Mouse (Mus musculus) heart, adult 2 months (tissue): ENCODE measurements around the gene Lrrfip1. TPM values are rescaled to one million over a fixed set of nuclear protein-coding genes. Genes with fewer than 3 reads are reported as not detected.
A peak's percentile ranks its signal among the peaks of the same experiment; 100 is the strongest.

Source experiments
- DNase-seq, 2 experiments: peaks; one replicate each; pipeline ENCODE4 v3.0.0; 2021
- H3K27ac ChIP-seq: fragments of 200-600 bp; 2 replicates; pipeline ENCODE4 v1.8.1; 2022
- H3K27me3 ChIP-seq: fragments of 200-500 bp; 2 replicates; pipeline ENCODE4 v1.6.1; 2012; ENCODE audit warnings: mild to moderate bottlenecking, low read length, inconsistent platforms, mixed read lengths; ENCODE audit not compliant: control insufficient read depth, insufficient read depth
- H3K36me3 ChIP-seq: fragments of 200-500 bp; 2 replicates; pipeline ENCODE4 v1.6.1; 2012; ENCODE audit warnings: low read length, inconsistent platforms; ENCODE audit not compliant: control insufficient read depth, insufficient read depth
- H3K4me1 ChIP-seq: fragments of 200-500 bp; 2 replicates; pipeline ENCODE4 v1.6.1; 2011; ENCODE audit warnings: low read length; ENCODE audit not compliant: control insufficient read depth, insufficient read depth
- H3K4me3 ChIP-seq: fragments of 200-600 bp; 2 replicates; pipeline ENCODE4 v1.8.1; 2022
- H3K79me2 ChIP-seq: fragments of 200-500 bp; replicated peaks from 2 replicates; pipeline ENCODE4 v1.6.1; 2012; ENCODE audit warnings: mild to moderate bottlenecking, inconsistent platforms, low read length, moderate library complexity, mixed read lengths; ENCODE audit not compliant: control insufficient read depth, insufficient read depth
- H3K9ac ChIP-seq: fragments of 200-500 bp; 2 replicates; pipeline ENCODE4 v1.6.1; 2012; ENCODE audit warnings: low read depth, mild to moderate bottlenecking, control low read depth, inconsistent platforms, low read length, mixed read lengths
- CTCF ChIP-seq: fragments of 200-600 bp; IDR thresholded peaks from 2 replicates; pipeline ENCODE4 v1.8.1; 2022; ENCODE audit warnings: antibody characterized with exemption, mild to moderate bottlenecking, moderate library complexity
- EP300 ChIP-seq: fragments of 200-500 bp; IDR thresholded peaks from 2 replicates; pipeline ENCODE4 v1.6.1; 2011; ENCODE audit warnings: low read depth, low read length, control low read depth; ENCODE audit not compliant: insufficient read depth
- POLR2A ChIP-seq: fragments of 200-500 bp; IDR thresholded peaks from 2 replicates; pipeline ENCODE4 v1.6.1; 2011; ENCODE audit warnings: mild to moderate bottlenecking, low read depth, low read length, control low read depth; ENCODE audit not compliant: insufficient read depth
- WGBS: fragments of 180-500 bp; shearing (Covaris S2); methylation state at CpG from one replicate; pipeline ENCODE4 v1.1.7; 2018; 5-methylcytosine and 5-hydroxymethylcytosine counted together
- intact Hi-C: fragments of 180-260 bp; cut with DNase I; formaldehyde crosslinking; loops from one replicate; pipeline ENCODE4 v1.15.1; 2025
- polyA plus RNA-seq: library from polyadenylated mRNA; depleted of rRNA; stranded (reverse); fragments of >200 nt; gene quantifications from 2 replicates; pipeline ENCODE4 v1.2.3, GENCODE M21; 2012
- total RNA-seq, 2 experiments: library from RNA; stranded (reverse); gene quantifications; 2 replicates each; pipeline ENCODE4 v1.2.3; 2021

Gene Lrrfip1
- total and polyA plus RNA-seq, 3 experiments = 32.9 to 75.5 (median 63.5) TPM

DNA sequence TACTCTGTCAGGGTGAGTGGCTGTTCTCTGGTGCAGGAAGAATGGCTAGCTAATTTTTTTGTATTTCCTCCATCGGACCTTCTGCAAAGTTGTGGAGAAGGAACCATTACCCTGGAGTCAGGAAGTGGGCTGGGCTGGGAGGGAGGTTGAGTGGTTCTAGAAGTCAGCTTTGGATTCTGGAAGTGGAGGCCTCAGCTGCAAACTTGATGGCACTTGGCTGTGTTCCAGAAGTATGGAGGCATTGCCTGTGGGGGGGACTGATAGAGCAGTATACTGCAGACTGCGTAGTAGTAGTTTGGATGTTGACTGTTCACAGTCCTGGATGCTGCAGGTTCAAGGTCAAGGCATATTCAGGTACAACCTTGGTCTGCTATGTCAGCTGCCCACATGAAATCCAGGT, 12.2 kb downstream of the Lrrfip1 start:
- Histone ChIP-seq H3K27ac (peak overlapping the region; percentile 57; the same call in 1 of the 2 replicates), H3K79me2 (peaks cover 7% of the 10 kb centered on the region; the same call in 1 of the 2 replicates), H3K9ac (no peak overlapping the region), H3K27me3 (no peaks in the 10 kb centered on the region), H3K4me3 (no peak overlapping the region), H3K36me3 (no peaks in the 10 kb centered on the region; the same call in 1 of the 2 replicates), H3K4me1 (peaks cover 39% of the 10 kb centered on the region)
- intact Hi-C loops = no loop called here
- WGBS = 54% methylated on average over 2 of the region's 2 CpGs
- peak in 1 of 2 experiments; percentile 20 for DNase-seq
- TF ChIP-seq EP300 = no peak
- no peak for TF ChIP-seq POLR2A

DNA sequence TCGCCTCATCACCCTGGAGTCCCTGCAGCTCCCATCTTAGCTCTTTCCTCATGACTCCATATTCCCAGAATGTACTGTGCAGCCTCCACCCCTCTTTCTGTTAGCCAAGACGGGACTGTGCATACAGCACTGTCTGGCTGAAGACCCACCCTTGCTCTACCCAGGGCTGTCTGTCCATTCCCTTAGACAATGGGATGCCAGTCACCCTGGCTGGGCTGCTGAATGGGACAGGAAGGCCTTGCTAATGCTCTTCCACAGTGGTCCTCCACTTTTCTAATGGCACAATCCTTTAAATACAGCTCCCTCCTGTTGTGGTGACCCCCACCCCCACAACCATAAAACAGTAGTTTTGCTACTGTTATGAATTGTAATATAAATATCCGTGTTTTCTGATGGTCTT, 12.8 kb downstream of the Lrrfip1 start:
- no peak overlapping the region for H3K9ac ChIP-seq
- TF ChIP-seq CTCF (no peak), POLR2A (no peak), EP300 (no peak)
- peak overlapping the region; percentile 34; the same call in 1 of the 2 replicates for H3K27ac ChIP-seq
- DNase-seq = peak in 1 of 2 experiments; percentile 21
- no peak overlapping the region for H3K4me3 ChIP-seq
- 67% methylated on average over 3 of the region's 3 CpGs for WGBS
- peaks cover 7% of the 10 kb centered on the region; the same call in 1 of the 2 replicates for H3K79me2 ChIP-seq
- H3K36me3 ChIP-seq = no peaks in the 10 kb centered on the region; the same call in 1 of the 2 replicates
- no peaks in the 10 kb centered on the region for H3K27me3 ChIP-seq
- peaks cover 38% of the 10 kb centered on the region for H3K4me1 ChIP-seq
- intact Hi-C loops = no loop called here

DNA sequence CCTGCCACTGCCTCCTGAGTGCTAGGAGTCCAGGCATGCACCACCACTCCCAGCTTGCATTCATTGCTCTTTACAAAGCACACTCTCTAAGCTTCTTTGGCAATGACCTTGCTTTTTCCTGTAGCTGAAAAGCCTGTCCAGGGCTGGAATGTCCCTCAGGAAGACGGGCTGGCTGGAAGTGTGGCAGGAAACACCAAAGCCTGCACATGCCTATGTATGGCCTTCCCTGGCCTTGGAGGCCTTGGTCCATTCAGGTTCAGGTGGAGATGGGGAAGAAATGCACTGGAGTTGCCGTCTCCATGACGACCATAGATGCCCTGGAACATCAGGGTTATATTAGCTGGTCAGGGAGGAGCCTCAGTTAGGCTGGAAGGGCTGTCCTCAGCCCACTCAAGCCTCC, 15.3 kb downstream of the Lrrfip1 start:
- intact Hi-C loops = no loop called here
- H3K4me3 ChIP-seq = no peak overlapping the region
- peaks cover 3% of the 10 kb centered on the region; the same call in 1 of the 2 replicates for H3K79me2 ChIP-seq
- no peak overlapping the region for H3K9ac ChIP-seq
- no peaks in the 10 kb centered on the region for H3K27me3 ChIP-seq
- peak; percentile 62 to 69 for DNase-seq
- H3K36me3 ChIP-seq = no peaks in the 10 kb centered on the region; the same call in 1 of the 2 replicates
- H3K27ac ChIP-seq = peak overlapping the region; percentile 73
- peaks cover 39% of the 10 kb centered on the region for H3K4me1 ChIP-seq
- TF ChIP-seq CTCF (no peak), EP300 (peak; percentile 70; the same call in 1 of the 2 replicates), POLR2A (no peak)
- 23% methylated on average over 3 of the region's 3 CpGs for WGBS

DNA sequence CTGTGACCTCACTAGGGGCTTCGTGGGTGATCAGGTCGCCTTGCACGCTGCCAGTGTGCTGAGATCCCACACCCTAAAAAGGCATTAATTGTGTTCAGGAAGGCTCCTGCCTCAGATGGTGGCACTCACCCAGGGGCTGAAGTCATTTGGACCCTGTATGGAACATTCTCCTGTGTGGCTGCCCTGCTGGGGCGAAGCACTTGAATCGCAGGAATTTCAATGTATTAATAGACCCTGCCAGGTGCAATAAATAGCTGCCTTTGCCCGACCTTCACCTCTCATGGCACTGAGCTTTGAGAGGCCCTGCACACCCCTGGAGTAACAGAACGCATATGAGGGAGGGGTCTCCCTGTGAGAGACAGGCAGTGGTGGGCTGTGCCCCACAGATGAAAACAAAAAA, 17.0 kb downstream of the Lrrfip1 start:
- Histone ChIP-seq H3K4me1 (peaks cover 33% of the 10 kb centered on the region), H3K79me2 (peaks cover 4% of the 10 kb centered on the region; the same call in 1 of the 2 replicates), H3K27ac (peak overlapping the region; percentile 94), H3K27me3 (no peaks in the 10 kb centered on the region), H3K4me3 (no peak overlapping the region), H3K9ac (no peak overlapping the region), H3K36me3 (no peaks in the 10 kb centered on the region; the same call in 1 of the 2 replicates)
- TF ChIP-seq EP300 (peak; percentile 91), POLR2A (0 out of 2 replicates have a peak, but pooled peaks have one; percentile 9), CTCF (no peak)
- intact Hi-C loops = loop anchor here (5.0 kb wide), 1 partner anchor 37 kb away; no protein-coding TSS in a partner anchor
- DNase-seq = peak; percentile 64 to 79
- WGBS = 49% methylated on average over 7 of the region's 7 CpGs

DNA sequence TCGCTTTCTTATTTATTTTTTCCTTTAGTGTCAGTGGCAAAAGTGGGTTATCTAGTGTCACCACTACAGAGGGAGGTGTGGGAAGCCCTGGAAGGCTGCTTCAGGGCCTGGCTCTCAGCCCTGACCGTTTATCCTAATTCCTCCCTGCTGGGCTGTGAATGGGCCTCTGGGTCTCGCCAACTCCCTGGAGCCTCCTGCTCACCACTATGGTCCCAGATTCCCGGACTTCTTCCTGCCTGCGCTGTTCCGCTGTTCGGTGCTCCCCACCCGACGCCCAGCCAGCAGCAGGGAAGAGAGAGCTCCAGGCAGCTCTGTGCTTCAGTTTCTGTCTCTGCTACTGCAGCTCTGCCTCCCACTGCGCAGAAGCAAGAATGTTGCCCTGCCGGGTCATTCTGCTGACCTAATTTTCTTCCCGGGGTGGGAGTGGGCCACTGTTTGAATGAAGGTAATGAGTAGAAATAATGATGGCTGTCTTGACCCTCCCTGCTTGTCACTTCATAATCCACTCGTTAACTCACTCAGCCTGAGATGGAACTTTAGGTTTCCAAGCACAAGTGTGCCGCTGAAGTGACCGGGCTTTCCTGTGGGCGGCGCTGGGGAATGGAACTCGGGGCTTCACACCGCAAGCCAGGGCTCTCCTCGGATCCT, 18.7 kb downstream of the Lrrfip1 start:
- DNase-seq = peak; percentile 74 to 85
- H3K27ac ChIP-seq = peak overlapping the region; percentile 94
- H3K79me2 ChIP-seq = 0 out of 2 replicates have a peak, but pooled peaks cover 4% of the 10 kb centered on the region
- TF ChIP-seq CTCF = peak; percentile 36
- TF ChIP-seq POLR2A = peak; percentile 36; the same call in 1 of the 2 replicates
- peak; percentile 82; the same call in 1 of the 2 replicates for TF ChIP-seq EP300
- intact Hi-C loops = loop anchor here (2.0 to 5.0 kb wide), 2 partner anchors 35 to 36 kb away; no protein-coding TSS in a partner anchor
- peak overlapping the region; percentile 34 for H3K4me3 ChIP-seq
- H3K9ac ChIP-seq = peak overlapping the region; percentile 53
- H3K4me1 ChIP-seq = peaks cover 28% of the 10 kb centered on the region
- WGBS = 5% methylated on average over 20 of the region's 20 CpGs
- H3K36me3 ChIP-seq = no peaks in the 10 kb centered on the region; the same call in 1 of the 2 replicates
- no peaks in the 10 kb centered on the region for H3K27me3 ChIP-seq

DNA sequence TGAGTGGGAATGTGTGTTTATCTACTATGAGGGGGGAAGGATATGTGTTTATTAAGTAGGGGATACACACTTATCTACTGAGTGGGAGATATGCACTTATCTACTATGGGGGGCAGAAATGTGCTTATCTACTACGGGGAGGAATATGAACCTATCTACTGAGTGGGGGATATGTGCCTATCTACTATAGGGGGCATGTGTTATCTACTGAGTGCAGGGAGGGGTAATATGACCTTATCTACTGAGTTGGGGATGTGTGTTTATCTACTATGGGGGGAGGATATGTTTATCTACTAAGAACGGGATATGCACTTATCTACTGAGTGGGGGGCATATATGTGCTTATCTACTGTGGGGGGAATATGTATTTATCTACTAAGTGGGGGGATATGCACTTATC, 20.8 kb downstream of the Lrrfip1 start:
- Histone ChIP-seq H3K79me2 (0 out of 2 replicates have a peak, but pooled peaks cover 4% of the 10 kb centered on the region), H3K36me3 (peaks cover 10% of the 10 kb centered on the region), H3K4me3 (no peak overlapping the region), H3K27ac (no peak overlapping the region), H3K9ac (no peak overlapping the region), H3K27me3 (no peaks in the 10 kb centered on the region), H3K4me1 (peaks cover 28% of the 10 kb centered on the region)
- 53% methylated on average over 2 of the region's 2 CpGs for whole genome bisulfite sequencing
- TF ChIP-seq EP300 (no peak), POLR2A (no peak), CTCF (no peak)
- intact Hi-C loops = loop anchor here (5.0 kb wide), 1 partner anchor 33 kb away; no protein-coding TSS in a partner anchor
- DNase-seq = no peak
